Mouse (Mus musculus) hindbrain, embryonic 14.5 days (tissue): ENCODE results near the gene Ttbk2. TPM values are rescaled to one million over a fixed set of nuclear protein-coding genes. Genes with fewer than 3 reads are reported as not detected.

ENCODE experiments used
- ATAC-seq: fragments of 200-750 bp; cut with Nextera tagmentation; 2 replicates; pipeline ENCODE4 v1.8.0; 2017; ENCODE audit warnings: moderate number of reproducible peaks, mild to moderate bottlenecking, moderate TSS enrichment, moderate library complexity; ENCODE audit not compliant: low FRiP score
- DNase-seq: peaks from one replicate; pipeline ENCODE4 v3.0.0-alpha.2; 2015; ENCODE audit warnings: low spot score
- H3K27ac ChIP-seq: fragments of 300-500 bp; sonication (generic); 2 replicates; pipeline ENCODE4 v1.5.1; 2014; ENCODE audit warnings: mild to moderate bottlenecking, moderate library complexity
- H3K27me3 ChIP-seq: fragments of 300-500 bp; sonication (generic); 2 replicates; pipeline ENCODE4 v1.6.1; 2014; ENCODE audit warnings: mild to moderate bottlenecking, low read length, mixed read lengths; ENCODE audit not compliant: control insufficient read depth, insufficient read depth
- H3K36me3 ChIP-seq: fragments of 300-500 bp; sonication (generic); replicated peaks from 2 replicates; pipeline ENCODE4 v1.6.1; 2014; ENCODE audit not compliant: control insufficient read depth, insufficient read depth
- H3K4me1 ChIP-seq: fragments of 300-500 bp; sonication (generic); replicated peaks from 2 replicates; pipeline ENCODE4 v1.6.1; 2014; ENCODE audit warnings: antibody characterized with exemption, low read length, mixed read lengths; ENCODE audit not compliant: control insufficient read depth, insufficient read depth
- H3K4me2 ChIP-seq: fragments of 300-500 bp; sonication (generic); replicated peaks from 2 replicates; pipeline ENCODE4 v1.6.1; 2014; ENCODE audit warnings: mild to moderate bottlenecking, moderate library complexity
- H3K4me3 ChIP-seq: fragments of 300-500 bp; sonication (generic); replicated peaks from 2 replicates; pipeline ENCODE4 v1.5.1; 2014; ENCODE audit warnings: mild to moderate bottlenecking, low read length
- H3K9ac ChIP-seq: fragments of 300-500 bp; sonication (generic); 2 replicates; pipeline ENCODE4 v1.6.1; 2014
- H3K9me3 ChIP-seq: fragments of 300-500 bp; sonication (generic); 2 replicates; pipeline ENCODE4 v1.6.1; 2016; ENCODE audit warnings: low read length; ENCODE audit not compliant: control insufficient read depth
- WGBS: fragments of 180-500 bp; shearing (Covaris S2); extraction: QIAGEN DNeasy Blood & Tissue Kit; methylation state at CpG from one replicate; pipeline ENCODE4 v1.1.7; 2014; 5-methylcytosine and 5-hydroxymethylcytosine counted together
- polyA plus RNA-seq: library from polyadenylated mRNA; unstranded; fragments of >200 nt; fragmentation: Nextera tagmentation; extraction: Ambion mirVana; gene quantifications from 2 replicates; pipeline ENCODE4 v1.2.1, GENCODE M21; 2014

The Ttbk2 gene
- 17.4 and 18.1 TPM in 2 replicates for polyA plus RNA-seq

DNA sequence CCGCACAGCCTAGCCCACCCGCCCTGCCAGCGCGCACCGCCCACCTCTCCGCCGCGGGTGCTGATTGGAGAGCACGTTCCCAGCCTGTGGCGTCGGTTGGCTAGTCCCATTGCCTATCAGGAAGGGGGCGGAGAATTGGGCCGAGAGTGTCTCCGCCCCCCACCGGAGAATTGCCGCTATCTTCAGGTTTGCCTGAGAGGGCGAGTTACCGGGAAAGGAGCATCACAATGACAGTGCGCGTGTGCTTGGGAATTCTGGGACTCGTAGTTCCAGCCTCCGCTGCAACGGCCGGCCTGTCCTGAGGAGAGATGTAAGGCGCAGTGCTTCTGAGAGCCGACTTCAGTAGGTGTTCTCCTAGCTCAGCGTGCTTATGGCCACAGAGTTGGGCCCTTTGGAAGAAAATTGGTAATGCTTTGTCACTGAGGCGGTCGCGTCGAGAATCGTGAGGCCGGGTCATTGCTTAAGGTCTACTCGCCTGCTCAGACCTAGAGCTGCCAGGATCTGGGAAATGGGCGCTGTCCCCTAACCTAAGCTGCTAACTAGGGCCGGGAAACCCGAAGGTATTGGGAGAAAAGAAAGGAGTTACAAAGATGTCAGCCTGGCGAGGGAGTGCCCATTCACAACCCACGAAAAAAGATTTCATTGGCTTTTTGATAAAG, at the start of gene Ttbk2:
Gene Ttbk2 (minus strand): TSS at position 181 of the 659 bp plus-strand sequence.
- peak within 1 kb of the TSS; percentile 91 for H3K27ac ChIP-seq
- no peaks in the 10 kb centered on the region for H3K27me3 ChIP-seq
- H3K9ac ChIP-seq, result peak within 1 kb of the TSS; percentile 85
- no peaks in the 10 kb centered on the region for H3K36me3 ChIP-seq
- 2% methylated on average over 39 of the region's 39 CpGs for WGBS
- H3K4me2 ChIP-seq, result peak within 1 kb of the TSS; percentile 74
- ATAC-seq (peak; percentile 100), DNase-seq (peak; percentile 98)
- H3K4me1 ChIP-seq, result peaks cover 21% of the 10 kb centered on the region; the same call in 1 of the 2 replicates
- H3K9me3 ChIP-seq, result no peaks in the 10 kb centered on the region
- peak within 1 kb of the TSS; percentile 88 for H3K4me3 ChIP-seq

DNA sequence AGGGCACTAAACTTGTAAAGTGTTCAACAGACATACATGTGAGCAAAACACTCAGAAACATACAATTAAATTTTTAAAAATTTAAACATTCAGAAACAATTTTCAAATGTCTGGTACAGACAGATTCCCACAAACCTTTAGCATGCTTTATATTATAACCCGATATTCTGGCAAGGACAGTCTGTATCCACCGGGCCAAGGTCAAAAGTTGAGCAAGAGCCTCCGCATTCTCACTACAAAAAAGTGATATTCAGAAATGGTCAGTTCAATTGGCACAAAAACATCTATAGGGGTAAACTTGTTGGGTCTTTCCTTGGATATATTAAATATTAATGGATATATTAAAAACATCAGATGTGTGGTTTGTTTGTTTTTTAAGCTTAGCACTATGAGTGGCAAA, 46.0 kb upstream of the Ttbk2 start:
- no peaks in the 10 kb centered on the region for H3K27me3 ChIP-seq
- H3K4me2 ChIP-seq, result no peak overlapping the region
- DNase-seq (no peak), ATAC-seq (no peak)
- H3K4me3 ChIP-seq, result no peak overlapping the region
- no peaks in the 10 kb centered on the region for H3K9me3 ChIP-seq
- H3K4me1 ChIP-seq, result no peaks in the 10 kb centered on the region
- 98% methylated on average over 3 of the region's 3 CpGs for WGBS
- H3K9ac ChIP-seq, result no peak overlapping the region
- H3K36me3 ChIP-seq, result peaks cover 97% of the 10 kb centered on the region
- H3K27ac ChIP-seq, result no peak overlapping the region

DNA sequence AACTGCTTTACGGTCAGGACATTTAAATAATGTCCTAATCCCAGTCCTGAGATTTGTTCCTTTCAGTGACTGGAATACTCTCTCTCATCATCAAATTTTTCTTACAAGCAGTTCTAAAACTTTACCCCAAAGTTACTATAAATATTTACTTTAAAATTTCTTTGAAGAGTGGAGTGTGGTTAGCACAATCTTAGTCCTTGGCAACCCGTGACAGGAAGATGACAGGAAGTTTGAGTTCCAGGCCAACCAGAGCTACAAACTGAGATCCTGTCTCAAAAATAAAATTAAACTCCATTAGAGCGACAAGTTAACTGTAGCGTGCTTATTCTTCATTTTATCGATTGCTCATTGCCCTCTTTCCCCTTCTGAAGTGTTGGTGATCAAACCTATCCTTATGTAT, 37.2 kb upstream of the Ttbk2 start:
- H3K4me1 ChIP-seq, result no peaks in the 10 kb centered on the region
- H3K4me3 ChIP-seq, result no peak overlapping the region
- H3K36me3 ChIP-seq, result peaks cover 81% of the 10 kb centered on the region
- no peak overlapping the region for H3K9ac ChIP-seq
- ATAC-seq (no peak), DNase-seq (no peak)
- H3K4me2 ChIP-seq, result no peak overlapping the region
- H3K27me3 ChIP-seq, result no peaks in the 10 kb centered on the region
- no peak overlapping the region for H3K27ac ChIP-seq
- 96% methylated on average over 5 of the region's 5 CpGs for WGBS
- H3K9me3 ChIP-seq, result no peaks in the 10 kb centered on the region

DNA sequence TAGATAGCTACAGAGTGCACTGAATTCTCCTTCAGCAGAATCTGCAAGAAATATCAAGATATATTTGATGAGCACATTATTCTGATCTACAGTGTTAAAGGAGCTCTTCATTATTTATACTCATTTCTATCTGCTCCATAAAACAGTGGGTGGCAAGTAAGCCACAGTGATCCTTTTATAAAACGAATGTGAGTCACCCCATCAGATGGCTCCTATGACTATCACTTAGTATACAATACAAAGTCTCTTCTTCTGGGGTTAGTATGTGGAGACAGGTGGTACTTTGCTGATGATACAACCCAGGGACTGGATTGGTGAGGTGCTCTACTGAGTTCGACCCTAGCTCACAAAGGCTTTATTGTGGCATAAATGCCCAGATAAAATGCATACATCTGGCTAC, 22.8 kb upstream of the Ttbk2 start:
- H3K9me3 ChIP-seq, result no peaks in the 10 kb centered on the region
- no peak overlapping the region for H3K27ac ChIP-seq
- peaks cover 89% of the 10 kb centered on the region for H3K36me3 ChIP-seq
- no peaks in the 10 kb centered on the region for H3K4me1 ChIP-seq
- H3K4me2 ChIP-seq, result no peak overlapping the region
- H3K4me3 ChIP-seq, result no peak overlapping the region
- WGBS, result 87% methylated on average over 2 of the region's 2 CpGs
- DNase-seq (no peak), ATAC-seq (no peak)
- no peaks in the 10 kb centered on the region for H3K27me3 ChIP-seq
- no peak overlapping the region for H3K9ac ChIP-seq

DNA sequence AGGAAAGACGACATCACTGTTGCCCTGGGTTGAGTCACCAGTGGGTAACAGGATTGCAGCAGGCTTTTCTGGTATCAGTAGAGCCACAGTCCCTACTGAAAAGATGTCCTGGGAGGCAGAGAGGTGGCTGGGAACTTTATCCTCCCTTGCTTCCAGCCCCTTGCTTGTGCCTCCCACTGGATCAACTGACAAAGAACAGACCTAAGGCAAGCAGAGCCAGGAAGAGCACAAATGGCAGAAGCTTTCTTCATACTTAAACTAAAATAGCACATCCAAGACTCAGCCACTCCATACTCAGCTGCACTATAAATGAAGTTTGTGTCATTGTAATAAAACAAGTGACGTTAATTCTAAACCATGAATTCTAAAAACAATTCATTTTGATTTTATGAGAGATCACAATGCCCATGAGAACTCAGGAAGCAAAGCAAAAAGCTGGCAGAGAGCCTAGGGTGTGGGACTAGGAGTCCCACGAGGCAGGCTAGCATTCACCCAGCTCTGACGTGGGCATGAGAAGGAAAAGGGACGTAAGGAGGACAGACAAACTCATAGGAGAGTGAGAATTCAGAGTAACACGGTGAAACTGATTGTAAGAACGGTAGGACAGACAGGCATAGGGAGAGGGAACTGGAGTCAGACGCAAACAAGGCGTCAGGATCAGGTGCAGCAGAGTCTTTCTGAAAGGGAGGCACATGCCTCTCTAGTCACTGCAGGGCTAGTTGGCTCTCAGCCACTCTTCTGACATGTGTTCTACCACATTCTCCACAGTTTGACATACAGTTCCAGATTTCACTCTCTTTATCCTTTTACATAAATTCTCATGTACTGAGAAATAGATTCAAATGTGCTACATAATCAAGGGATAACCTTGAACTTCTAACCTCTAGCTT, 21.3 kb upstream of the Ttbk2 start:
- Histone ChIP-seq H3K4me1 (no peaks in the 10 kb centered on the region), H3K4me3 (no peak overlapping the region), H3K4me2 (no peak overlapping the region), H3K9ac (no peak overlapping the region), H3K27me3 (no peaks in the 10 kb centered on the region), H3K9me3 (no peaks in the 10 kb centered on the region), H3K36me3 (peaks cover 85% of the 10 kb centered on the region), H3K27ac (no peak overlapping the region)
- DNase-seq (no peak), ATAC-seq (no peak)
- 83% methylated on average over 9 of the region's 9 CpGs for WGBS

DNA sequence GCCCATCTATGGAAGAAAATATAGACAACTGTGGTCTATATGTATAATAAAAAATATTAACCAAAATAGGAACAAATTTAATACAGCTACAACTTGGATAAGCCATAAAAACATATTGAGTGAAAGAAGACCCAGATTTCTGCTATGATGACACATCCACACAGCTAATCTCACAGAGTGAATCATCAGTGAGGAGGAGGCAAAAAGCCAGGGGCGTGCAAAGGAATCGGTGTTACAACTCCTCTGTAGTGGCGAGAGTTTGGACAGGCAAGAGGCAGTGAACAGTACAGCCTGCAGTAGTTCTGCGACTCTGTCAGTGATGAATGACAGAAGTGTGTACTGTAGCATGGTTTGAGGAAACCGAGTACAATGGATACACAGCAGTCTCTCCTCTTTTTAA, 16.9 kb upstream of the Ttbk2 start:
- Histone ChIP-seq H3K27me3 (no peaks in the 10 kb centered on the region), H3K9me3 (no peaks in the 10 kb centered on the region), H3K9ac (no peak overlapping the region), H3K4me3 (no peak overlapping the region), H3K36me3 (peaks cover 82% of the 10 kb centered on the region), H3K4me1 (no peaks in the 10 kb centered on the region), H3K27ac (no peak overlapping the region), H3K4me2 (no peak overlapping the region)
- DNase-seq (no peak), ATAC-seq (no peak)
- 96% methylated on average over 5 of the region's 5 CpGs for WGBS

DNA sequence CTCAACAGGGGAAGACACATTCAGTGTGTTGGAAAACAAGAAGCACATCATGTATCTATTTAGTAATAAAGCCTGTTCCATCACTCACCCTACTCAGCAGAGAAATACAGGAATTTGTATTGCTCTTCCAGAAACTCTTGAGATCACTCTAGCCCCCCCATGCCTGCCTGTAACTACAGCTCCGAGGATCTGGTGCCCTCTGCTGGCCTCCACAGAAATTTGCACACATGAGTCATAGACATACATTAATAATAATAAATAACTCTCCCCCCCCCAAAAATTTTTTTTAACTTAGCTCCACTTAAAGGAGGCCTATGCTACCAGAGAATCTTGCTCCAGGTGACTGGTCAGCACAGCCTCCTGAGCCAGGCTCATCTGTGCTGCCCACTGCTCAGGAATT, 16.2 kb upstream of the Ttbk2 start:
- DNase-seq (peak; percentile 48), ATAC-seq (no peak)
- WGBS, result 28% methylated on average over 1 of the region's 1 CpGs
- no peaks in the 10 kb centered on the region for H3K9me3 ChIP-seq
- H3K4me3 ChIP-seq, result no peak overlapping the region
- no peak overlapping the region for H3K9ac ChIP-seq
- no peak overlapping the region for H3K4me2 ChIP-seq
- H3K27ac ChIP-seq, result no peak overlapping the region
- no peaks in the 10 kb centered on the region for H3K4me1 ChIP-seq
- no peaks in the 10 kb centered on the region for H3K27me3 ChIP-seq
- peaks cover 82% of the 10 kb centered on the region for H3K36me3 ChIP-seq

DNA sequence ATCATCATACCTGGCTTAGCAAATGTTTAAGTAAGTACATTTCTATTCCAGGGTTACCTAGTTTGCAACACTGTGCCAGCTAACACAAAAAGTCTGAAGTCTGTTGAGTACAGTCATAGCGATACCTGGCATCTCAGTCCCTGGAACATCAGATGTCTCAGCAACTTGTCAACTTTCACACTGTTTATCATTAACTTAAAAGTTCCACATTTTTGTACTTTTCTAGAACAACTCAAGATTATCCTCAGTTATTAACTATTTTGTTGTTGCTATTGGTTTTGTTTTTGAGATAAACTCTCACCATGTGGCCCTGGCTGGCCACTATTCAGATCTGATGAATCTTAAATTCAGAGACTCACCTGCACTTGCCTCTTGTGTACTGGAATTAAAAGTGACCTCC, 13.0 kb upstream of the Ttbk2 start:
- Histone ChIP-seq H3K9me3 (no peaks in the 10 kb centered on the region), H3K4me2 (no peak overlapping the region), H3K4me3 (no peak overlapping the region), H3K27ac (no peak overlapping the region), H3K4me1 (no peaks in the 10 kb centered on the region), H3K36me3 (peaks cover 72% of the 10 kb centered on the region), H3K27me3 (no peaks in the 10 kb centered on the region), H3K9ac (no peak overlapping the region)
- WGBS, result 100% methylated on average over 1 of the region's 1 CpGs
- no peak for ATAC-seq
- no peak for DNase-seq

DNA sequence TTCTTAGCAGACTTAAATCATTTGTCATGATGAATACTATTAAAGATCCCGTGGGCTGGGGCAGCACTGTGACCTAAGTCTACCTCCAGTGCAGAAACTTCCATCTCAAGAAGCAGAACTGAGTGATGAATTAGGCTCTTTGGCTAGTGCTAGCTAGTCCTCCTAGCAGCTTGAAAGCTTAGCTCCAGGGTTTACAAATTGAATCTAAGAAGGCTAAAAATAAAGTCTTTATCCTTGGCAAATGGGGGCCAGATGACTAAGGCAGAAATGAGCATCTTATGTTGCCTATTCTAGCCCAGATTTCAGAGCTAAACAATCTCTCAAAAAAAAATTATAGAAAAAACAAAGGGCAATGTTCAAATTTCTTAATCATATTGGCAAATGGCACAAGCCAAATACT, 10.3 kb upstream of the Ttbk2 start:
- Histone ChIP-seq H3K27me3 (no peaks in the 10 kb centered on the region), H3K4me2 (no peak overlapping the region), H3K4me3 (no peak overlapping the region), H3K9me3 (no peaks in the 10 kb centered on the region), H3K36me3 (peaks cover 58% of the 10 kb centered on the region), H3K27ac (no peak overlapping the region), H3K9ac (no peak overlapping the region), H3K4me1 (no peaks in the 10 kb centered on the region)
- DNase-seq (no peak), ATAC-seq (no peak)
- WGBS, result 89% methylated on average over 1 of the region's 1 CpGs
